Mouse (Mus musculus) 416B (cell line): ENCODE measurements around the gene Cttnbp2.

Experiments
- DNase-seq: peaks from one replicate; pipeline ENCODE4 v3.0.0; 2011; ENCODE audit warnings: low read depth

The Cttnbp2 gene

DNA sequence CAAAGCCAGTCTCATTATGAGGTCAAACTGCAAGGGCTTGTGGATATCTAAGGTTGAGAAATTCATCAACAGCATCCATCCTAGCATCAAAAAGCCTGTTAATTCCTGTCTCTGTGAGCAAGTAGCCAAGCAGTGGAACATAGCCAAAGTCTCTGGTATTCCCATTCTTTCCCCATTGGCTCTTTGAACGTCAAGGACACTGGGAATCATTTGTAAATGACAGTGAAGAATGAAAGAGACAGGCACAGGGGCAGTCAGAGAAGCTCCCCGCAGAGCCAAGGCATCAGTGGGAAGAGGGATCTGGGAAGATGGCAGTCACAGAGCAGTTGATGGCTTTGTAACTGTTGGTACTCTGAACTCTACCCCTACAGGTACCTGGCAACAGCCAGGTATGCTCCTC is 46.9 kb downstream of the Cttnbp2 start:
- no peak for DNase-seq

DNA sequence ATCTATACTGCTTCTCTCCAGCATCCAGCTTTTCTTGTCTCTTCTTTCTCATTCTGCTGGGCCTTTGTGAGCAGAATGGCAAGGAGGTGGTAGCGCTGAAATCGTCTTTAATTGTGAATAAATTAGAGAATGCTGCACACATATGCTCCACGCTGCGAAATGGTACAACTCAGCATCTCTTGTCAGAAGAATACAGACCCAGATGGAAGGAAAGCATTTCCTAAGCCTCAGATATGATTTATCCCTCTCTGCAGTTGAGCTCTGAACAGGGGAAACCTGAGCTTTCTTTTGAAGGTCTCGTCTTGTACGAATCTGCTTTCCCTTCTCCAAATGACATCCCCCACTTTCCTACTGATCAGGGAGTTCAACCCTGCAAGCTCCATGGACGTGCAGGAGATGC is 48.4 kb downstream of the Cttnbp2 start:
- no peak for DNase-seq

DNA sequence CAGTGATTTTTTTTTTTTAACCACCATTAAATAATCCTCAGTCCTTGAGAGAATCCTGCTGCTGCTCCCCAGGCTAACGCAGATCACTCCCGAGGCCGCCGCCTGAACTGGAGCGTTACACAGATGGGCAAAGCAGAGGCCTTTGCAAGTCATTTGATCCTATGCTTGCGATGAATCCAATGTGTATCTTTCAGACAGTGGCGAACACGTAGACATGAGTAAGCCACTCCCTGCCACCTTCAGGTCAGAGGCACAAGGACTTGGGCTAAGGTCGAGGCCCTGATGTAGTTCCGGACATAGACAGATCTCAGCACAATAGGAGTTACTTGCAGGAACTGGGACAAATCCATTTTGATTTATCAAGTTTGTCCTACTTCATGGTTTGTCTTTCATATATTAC is 49.0 kb downstream of the Cttnbp2 start:
- DNase-seq = no peak

DNA sequence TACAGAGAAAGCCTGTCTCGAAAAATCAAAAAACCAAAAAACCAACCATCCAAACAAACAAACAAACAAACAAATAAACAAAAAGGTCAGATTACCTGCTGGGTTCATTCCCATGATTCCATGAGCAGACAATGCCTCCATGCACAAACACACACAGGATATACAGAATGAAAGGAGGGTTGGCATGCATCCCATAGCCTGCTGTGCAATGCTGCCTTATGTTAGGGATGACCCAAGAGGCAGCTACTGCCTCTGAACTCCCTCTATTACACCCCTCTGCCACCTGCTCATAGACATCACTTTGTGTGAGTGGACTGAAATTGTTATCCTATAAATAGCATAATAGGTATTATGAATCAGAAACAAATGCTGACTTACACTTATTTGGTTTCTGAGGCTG is 55.0 kb downstream of the Cttnbp2 start:
- DNase-seq = no peak

DNA sequence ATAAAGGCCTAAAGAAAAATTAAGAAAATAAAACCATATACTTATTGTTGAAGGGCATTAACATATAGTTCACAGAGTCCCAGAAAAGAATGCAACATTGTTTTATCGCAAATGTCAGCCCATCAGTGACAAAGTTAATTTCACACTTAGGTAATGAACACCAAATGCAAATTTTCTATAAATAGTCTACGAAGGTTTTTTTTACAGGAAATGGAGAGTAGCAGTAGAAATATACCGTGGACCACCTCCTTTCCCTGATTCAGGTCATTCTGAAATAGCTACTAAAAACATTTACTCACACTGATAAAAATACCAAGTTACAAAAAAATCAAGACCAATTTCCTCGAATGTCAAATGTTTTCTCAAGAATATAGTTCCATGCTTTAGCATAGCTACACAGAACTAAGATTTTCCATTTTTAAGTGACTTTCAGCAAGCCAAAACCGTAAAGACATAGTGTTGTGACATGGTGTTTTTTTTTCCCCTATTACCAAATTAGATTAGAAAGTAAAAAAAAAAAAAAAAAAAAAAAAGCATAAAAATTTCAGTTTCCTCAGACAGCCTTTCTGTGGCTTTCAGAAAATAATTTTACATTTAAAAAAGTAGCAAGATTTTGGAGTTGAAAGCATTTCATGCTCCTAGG is 64.0 kb downstream of the Cttnbp2 start:
- no peak for DNase-seq

DNA sequence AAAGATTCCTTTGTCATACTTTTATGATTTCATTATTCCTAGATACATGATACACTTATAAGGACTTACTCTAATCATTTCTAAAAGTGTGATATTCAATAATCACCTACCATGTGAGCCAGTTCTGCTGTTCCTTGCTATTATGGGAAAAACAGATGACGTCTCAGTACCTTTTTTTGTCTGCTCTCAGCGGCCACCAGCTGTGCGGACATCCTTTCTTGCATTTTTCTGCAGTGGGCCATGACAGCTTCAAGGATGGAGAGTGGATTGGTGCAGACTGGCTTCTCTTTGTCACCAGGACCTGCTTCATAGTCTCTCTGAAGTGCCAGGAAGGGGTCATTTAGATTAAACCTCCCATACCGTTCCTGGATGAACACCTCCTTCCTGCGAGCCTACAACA is 66.6 kb downstream of the Cttnbp2 start:
- DNase-seq = no peak

DNA sequence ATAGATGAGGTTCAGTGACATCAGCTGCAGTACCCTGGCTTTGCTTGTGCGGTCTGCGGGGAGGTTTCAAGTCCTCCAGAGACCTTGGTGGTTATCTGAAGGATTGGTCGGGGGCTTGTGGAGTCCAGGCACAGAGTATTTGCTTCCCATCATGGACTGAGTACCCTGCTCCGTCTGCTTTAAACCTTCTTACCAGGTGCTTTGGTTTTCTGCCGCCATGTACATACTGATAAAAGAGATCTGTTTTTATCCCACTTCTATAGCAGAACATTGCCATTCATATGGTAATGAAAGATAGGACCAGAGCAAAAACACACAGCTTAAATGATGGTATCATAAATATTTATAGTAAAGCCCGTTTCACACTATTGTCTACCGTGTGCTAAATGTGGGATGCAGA is 67.7 kb downstream of the Cttnbp2 start:
- DNase-seq = no peak

DNA sequence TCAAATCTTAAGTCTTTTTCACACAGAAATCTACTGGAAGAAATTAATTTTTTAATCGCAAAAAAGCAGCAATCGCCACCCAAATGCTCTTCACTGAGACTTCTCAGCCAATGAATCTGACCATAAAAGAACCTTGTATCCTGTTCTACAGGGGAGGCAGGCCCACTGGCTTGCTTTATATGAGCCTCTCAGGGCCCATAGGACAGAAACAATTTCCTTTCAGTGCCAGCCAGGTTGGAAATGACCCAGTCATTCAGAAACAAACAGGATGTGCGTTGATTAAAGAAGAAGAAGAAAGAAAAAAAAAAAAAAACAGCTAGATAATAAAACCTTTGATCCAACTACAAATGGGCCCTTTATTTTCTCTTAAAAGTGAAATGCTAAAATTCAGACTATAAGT is 68.3 kb downstream of the Cttnbp2 start:
- DNase-seq = no peak

DNA sequence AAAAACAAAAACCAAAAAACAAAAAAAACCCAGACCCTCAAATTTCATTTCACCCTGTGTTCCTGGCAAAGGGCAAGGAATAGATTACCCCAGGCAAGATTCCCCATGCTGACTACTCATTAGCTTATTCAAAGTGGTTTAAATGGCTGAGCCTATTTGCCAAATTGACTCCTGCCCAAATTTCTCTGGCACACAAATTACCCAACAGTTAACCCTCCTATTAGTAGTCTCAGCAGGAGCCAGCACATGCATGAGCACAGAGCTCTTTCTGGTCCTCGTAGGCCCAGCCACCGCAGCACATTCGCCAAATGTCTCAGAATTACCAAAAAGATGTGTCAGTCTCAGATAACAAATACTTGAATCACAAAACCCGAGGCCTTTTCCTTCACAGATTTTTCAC is 68.9 kb downstream of the Cttnbp2 start:
- DNase-seq = no peak

DNA sequence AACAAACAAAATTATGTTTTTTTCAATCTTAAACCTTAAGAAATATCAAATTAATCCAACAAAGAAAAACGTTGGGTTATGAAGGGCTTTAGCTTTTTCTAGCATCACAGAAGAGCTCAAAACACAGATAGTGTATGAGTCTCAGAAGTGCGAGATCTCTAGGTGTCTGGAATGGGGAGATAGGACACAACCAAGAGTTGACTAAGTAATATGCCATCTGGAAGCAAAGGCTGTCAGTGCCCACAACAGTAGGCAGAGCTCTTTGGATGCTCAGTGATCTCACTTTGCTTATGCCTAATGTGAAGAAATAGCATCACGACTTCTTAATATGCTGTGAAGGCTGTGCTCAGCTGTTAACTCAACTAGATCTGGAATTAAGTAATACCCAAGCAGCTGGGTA is 72.3 kb downstream of the Cttnbp2 start:
- no peak for DNase-seq

DNA sequence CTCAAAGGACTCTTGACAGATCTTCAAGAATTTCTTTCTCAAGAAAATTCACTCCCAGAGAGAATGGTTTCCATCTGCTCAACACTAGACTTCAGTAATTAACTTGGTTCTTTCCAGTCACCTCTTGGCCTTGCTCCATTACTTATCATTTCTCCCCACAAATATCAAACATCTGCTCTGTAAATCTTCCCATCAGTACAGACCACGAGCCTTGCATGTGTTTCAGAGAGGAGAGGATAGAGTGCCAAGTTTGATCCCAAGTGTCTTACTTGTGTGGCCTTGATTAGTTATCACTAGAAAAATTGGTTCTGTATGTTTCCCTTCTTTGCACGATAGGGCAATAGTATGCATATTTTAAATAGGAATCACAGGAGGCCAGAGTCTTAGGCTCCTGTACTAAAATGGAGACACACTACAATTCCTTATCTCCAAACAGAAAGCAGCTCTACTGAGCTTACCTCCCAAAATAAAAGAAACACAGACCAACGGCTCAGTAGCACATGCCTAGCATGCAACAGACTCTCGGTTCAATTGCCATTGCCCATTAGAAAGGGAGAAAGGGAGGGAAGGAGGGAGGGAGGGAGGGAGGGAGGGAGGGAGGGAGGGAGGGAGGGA is 73.6 kb downstream of the Cttnbp2 start:
- DNase-seq = no peak

DNA sequence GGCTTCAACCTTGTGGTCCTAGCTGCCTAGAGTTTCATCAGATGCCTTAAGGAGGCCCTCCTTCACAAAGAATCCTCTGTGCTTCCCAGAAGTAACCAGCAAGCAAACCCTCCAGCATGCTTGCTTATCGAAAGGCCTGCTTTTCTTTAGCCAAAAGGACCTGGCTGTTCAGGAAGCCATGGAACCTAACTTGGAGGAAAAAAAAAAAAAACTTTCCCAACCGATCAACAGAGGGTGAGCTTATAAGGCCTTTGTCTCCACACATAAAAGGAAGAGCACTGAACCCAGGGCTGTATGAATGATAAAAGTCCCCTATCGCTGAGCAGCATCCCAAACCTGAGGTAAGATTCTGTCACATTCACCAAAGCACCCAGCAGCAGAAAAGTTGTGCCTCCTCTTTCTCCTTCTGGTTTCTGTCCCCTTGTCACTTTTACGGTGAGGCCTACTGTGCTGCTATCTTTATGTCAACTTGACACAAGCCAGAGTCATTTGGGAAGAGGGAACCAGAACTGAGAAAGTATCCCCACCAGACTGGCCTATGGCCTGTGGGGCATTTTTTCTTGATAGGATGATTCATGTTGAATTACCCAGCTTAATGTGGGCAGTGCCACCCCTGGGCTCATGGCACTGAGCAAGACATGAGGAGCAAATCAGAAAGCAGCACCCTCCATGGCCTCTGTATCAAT is 78.4 kb downstream of the Cttnbp2 start:
- DNase-seq = no peak

DNA sequence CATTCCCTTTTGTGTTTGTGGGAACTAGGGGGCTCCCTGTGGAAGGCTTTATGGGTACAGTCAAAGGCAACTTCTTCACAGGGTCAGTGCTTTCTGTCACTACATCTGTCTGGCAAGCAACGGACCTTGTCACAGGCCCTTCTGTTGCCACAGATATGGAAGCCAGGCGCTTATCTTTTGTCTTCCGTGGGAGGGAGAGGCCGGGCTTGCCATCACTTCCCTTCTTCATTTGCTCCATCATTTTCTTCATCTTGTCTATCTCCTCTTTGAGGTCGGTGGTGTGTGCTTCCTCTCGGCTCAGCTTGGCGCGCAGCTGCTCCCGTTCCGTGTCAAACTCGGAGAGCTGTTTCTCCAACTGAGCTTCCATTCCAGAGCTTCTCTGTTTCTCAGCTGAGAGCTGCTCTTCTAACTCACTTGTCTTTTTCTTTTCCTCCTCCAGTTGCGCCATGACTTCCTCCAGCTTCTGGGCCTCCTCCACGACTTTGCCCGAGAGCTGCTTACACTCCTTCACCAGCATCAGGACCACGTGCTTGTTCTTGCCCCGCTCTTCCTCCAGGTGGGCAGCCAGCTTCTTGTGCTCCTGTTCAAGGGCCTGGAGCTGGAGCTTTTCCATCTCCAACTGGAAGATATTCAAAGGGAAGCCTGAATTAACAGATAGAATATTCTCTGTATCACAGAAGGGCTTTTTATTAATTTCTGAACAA is 79.7 kb downstream of the Cttnbp2 start:
- no peak for DNase-seq

DNA sequence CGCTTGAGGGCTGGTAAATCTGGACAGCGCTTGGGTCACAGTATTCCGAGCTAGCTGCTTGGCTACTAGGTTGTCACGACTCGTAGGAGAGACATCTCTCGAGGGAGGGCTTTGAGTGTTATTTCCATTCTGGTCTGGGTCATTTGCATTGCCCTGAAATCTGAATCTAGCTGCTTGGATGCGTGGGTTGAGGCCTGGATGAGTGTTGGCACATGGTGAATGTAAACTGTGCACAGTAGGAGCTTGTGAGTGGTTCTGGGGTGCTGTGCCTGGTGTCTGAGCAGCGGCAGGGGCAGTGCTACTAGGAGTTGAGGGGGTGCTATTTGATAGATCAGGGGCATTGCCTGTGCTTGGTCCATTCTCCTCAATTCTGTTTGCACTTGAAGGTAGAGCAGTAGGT is 80.3 kb downstream of the Cttnbp2 start:
- DNase-seq = no peak

DNA sequence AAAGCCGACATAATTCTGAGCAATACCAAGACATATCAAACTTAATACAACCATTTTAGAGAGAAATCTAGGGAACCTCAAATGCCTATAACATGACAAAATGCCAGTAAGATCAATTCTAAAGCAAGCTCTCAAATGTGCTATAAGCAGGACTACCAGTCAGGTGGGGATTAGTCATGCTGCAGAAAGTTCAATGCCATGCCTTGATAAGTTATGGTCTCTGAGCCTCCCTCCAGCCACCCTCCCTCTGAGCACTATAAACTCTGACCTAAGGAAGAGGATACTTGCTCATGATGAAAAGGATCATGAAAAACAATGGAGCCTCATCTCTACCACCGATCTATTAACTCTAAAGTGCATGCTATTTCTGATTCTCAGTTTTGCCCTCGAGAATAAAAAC is 82.3 kb downstream of the Cttnbp2 start:
- no peak for DNase-seq

DNA sequence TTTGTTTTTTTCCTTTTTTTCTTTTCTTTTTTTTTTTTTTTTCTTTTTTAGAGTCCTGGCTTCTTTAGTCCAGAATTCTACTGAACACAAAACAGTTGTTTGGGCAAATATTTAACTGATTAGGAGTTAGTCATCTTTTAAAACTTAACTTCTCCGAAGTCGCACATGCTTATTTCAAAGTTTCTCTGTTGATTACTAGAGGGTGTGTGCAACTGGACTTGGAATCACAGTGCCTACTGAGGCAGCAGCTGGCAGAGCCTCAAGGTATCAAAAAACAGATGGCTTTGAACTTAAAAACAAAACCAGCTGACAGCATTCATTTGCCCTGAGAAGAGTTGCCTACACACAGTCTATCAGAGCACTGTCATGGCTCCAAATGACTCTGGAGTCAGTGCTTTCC is 82.8 kb downstream of the Cttnbp2 start:
- DNase-seq = no peak

DNA sequence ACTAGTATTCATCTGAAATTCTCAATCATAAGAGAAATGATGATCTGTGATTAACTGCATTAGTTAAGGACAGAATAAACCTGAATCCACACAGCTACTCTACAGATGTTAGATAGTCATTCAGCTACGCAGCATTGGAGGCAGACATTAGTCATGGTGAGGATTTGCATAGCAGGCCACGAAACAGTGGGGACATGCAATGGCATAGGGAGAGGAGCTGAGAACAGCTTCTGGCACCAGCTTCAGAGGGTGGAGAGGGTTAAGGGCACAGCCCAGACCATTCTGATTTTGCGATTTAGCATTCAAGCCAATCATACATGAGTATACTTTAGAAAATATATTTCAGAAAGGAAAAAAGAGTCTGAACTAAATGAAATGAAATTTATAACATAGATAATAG is 84.6 kb downstream of the Cttnbp2 start:
- DNase-seq = no peak

DNA sequence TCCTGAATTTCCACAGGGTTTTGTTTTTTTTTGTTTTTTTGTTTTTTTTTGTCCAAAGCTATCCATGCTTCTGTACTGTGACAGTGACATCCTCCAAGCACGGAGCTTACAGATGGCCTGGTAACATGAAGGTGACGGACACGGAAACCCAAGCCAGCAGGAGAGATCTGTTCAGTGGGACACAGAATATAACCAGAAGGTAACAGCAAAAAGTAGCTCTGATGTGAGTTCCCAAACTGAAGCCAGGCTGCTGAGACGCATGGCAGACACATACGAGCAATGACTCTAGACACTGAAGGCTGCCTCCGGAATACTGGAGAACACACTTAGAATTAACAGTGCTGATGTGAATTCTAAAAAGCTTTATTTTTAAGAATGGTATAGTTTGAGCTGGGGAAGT is 89.8 kb downstream of the Cttnbp2 start:
- DNase-seq = no peak

DNA sequence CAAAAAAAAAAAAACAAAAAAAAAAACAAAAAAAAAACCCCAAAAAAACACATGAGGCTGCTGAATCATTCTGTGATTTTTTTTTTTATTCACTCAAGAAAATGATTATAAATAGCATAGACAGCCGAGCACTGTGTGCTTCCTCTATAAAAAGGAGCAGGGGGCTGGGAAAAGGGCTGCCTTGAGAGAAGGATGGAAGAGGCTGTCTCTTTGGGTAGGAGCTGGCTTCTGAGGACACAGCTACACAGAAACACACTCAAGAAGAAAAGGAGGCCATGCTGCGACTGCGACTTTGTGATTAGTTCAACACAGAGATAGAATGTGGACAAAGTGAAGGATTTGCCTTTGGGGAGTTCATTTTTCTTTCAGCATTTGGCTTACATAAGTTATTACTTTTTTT is 90.3 kb downstream of the Cttnbp2 start:
- no peak for DNase-seq

DNA sequence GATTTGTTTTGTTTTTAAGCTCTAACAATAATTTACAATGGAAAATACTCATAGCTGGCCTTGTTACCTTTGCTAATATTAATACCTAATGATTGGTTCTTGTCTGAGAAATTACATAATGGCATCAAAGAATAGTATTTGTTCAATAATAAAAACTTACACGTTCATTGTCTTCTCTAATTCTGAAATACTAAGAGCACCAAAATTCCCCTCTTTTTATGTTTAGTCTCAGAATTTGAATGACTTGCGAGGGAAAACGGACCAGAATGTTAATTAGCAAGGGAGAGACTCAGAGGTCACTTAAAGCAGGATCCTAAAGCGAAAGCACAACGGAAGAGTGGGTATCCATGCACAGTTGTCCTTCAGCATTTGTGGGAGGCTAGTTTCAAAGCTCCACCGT is 91.5 kb downstream of the Cttnbp2 start:
- DNase-seq = no peak

DNA sequence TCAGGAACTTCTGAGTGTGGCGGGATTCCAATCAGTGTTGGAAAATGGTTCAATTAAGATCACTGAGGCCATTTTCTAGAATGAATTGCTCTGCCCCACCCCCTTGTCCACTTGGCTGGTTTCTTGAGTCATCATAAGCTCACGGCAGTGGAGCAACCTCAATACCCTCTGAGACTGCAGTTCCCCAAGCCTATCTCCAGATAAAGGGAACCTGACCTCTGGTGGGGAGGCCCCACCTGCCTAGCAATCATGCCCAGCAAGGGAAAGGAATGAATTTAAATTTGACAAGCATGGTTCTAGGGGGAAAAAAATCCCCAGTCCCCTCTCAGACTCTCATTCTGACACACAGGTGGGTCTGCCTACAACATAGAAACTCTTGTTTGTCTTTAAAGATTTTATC is 93.1 kb downstream of the Cttnbp2 start:
- no peak for DNase-seq

DNA sequence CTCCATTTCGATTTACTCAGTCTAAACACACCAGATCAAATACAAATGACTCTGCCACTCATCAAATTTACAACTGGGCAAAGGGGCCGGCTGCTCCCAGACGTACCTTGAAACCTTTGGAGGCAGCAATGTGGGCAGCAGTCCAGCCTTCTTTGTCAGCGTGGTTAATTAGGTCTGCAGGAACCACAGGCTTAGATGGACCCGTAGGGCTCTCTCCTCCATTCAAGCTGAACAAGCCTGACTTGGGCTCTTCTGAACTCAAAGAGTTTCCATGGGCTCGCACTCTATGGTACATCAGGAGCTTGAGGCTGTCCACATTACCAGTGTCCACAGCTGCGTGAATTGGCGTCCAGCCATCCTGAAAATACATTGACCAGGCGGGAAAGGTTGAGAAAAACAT is 94.0 kb downstream of the Cttnbp2 start:
- DNase-seq = no peak

DNA sequence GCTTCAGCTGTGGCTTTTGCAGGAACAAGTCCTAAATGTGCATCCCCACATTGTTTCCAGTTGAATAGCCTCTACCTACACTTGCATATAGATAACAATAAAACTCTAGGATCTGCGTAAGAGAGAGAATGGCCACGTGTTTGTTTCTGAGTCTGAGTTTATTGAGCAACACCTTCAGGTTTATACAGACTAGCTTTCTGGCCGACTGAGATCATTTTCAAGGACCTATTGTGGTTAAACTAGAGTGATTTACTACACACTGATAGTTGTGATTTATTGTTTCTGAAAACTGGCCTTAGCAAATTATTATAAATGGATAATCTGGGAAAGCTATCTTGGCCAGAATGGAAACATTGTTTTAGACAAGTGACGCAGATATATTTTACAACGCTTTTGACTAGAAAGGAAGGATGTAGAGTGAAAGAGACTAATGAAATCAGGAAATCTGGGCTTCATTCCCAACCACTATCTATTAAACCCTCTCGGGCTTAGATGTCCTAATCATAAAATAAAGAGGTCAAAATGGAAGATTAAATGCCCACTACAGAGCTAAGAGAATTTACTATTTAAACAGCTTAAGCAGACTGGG is 96.7 kb downstream of the Cttnbp2 start:
- DNase-seq = no peak
